In genomic region chr17:88258361-88258796, GRCm38 (mm10) we compare ENCODE assay signal across 9 mouse cellular contexts.
DNase-seq lines count a peak whose midpoint lies in the region; ATAC-seq and TF ChIP-seq lines count a peak whose summit lies in the region.
"Had no signal": no experiment of that assay in that cellular context is flagged by ENCODE, and none has a peak within 500 bp of the region (broad histone marks: within the 10 kb centered on the region; RNA-seq: fewer than 3 reads in every experiment).

No protein-coding gene starts in this region.

- no peaks in the 10 kb centered on the region for H3K27me3 ChIP-seq in kidney, embryonic 16.5 days (ENCODE audit: insufficient read depth, low read length)
- H3K27me3 ChIP-seq in limb, embryonic 11.5 days (ENCODE audit: control insufficient read depth, insufficient read depth, low read length) = no peaks in the 10 kb centered on the region
- H3K27me3 ChIP-seq in small intestine, adult 2 months (ENCODE audit: control insufficient read depth, insufficient read depth, low read length) = no peaks in the 10 kb centered on the region
- H3K27me3 ChIP-seq: midbrain, embryonic 12.5 days had no signal

- TF ChIP-seq POLR2A in small intestine, adult 2 months (IDR thresholded peaks at IDR 0.05; ENCODE audit: low read depth, low read length) = no peak

- H3K27ac ChIP-seq in kidney, embryonic 16.5 days (ENCODE audit: low read length) = no peak overlapping the region
- no peak overlapping the region for H3K27ac ChIP-seq in limb, embryonic 11.5 days (replicated peaks; ENCODE audit: low read depth, low read length)
- H3K27ac ChIP-seq in small intestine, adult 2 months (ENCODE audit: insufficient read depth, low read depth, low read length) = 0 out of 2 replicates have a peak overlapping the region, but pooled peaks have one; percentile 9
- H3K27ac ChIP-seq: midbrain, embryonic 12.5 days had no signal

- ATAC-seq in kidney, embryonic 16.5 days (ENCODE audit: low FRiP score, low TSS enrichment) = no peak
- no peak for ATAC-seq in limb, embryonic 11.5 days (ENCODE audit: insufficient number of reproducible peaks, low FRiP score, low TSS enrichment, low read depth)

- H3K36me3 ChIP-seq in kidney, embryonic 16.5 days (ENCODE audit: insufficient read depth, low read length) = no peaks in the 10 kb centered on the region
- no peaks in the 10 kb centered on the region for H3K36me3 ChIP-seq in limb, embryonic 11.5 days (ENCODE audit: control insufficient read depth, insufficient read depth, low read length)
- H3K36me3 ChIP-seq in small intestine, adult 2 months (ENCODE audit: control insufficient read depth, insufficient read depth, low read length) = no peaks in the 10 kb centered on the region
- H3K36me3 ChIP-seq: midbrain, embryonic 12.5 days had no signal

- no peaks in the 10 kb centered on the region for H3K9me3 ChIP-seq in kidney, embryonic 16.5 days (ENCODE audit: low read length)
- H3K9me3 ChIP-seq in limb, embryonic 11.5 days (ENCODE audit: control insufficient read depth, low read length) = no peaks in the 10 kb centered on the region
- H3K9me3 ChIP-seq: midbrain, embryonic 12.5 days had no signal

- no peak overlapping the region for H3K9ac ChIP-seq in kidney, embryonic 16.5 days (replicated peaks; ENCODE audit: low read length)
- no peak overlapping the region for H3K9ac ChIP-seq in limb, embryonic 11.5 days (ENCODE audit: low read length)
- H3K9ac ChIP-seq: midbrain, embryonic 12.5 days had no signal

- intact Hi-C loops in gastrocnemius, postnatal 36 days (cut with DNase I) = loop anchor here (5.0 to 10.0 kb wide), 3 partner anchors 124 to 384 kb away; partner anchors contain the start of gene Fbxo11

- H3K4me2 ChIP-seq in kidney, embryonic 16.5 days (replicated peaks; ENCODE audit: low read depth, low read length) = no peak overlapping the region
- H3K4me2 ChIP-seq in limb, embryonic 11.5 days (ENCODE audit: low read depth, severe bottlenecking) = no peak overlapping the region
- H3K4me2 ChIP-seq: midbrain, embryonic 12.5 days had no signal

- DNase-seq in kidney, postnatal 14 days = peak; percentile 15
- peak; percentile 31 for DNase-seq in adrenal gland, postnatal 25 days
- DNase-seq in limb, embryonic 11.5 days (ENCODE audit: low spot score) = peak; percentile 49
- DNase-seq in right cerebral cortex, postnatal 36 days (ENCODE audit: low spot score in 2 of 2) = no peak
- no peak for DNase-seq in gastrocnemius, postnatal 36 days
- DNase-seq in frontal cortex, postnatal 10 days (ENCODE audit: low spot score in 2 of 2) = no peak

- 66% methylated on average over 11 of the region's 11 CpGs for WGBS in kidney, embryonic 16.5 days
- WGBS in limb, embryonic 11.5 days = 66% methylated on average over 11 of the region's 11 CpGs
- WGBS in small intestine, adult 2 months = 72% methylated on average over 11 of the region's 11 CpGs

- no peak overlapping the region for H3K4me3 ChIP-seq in kidney, embryonic 16.5 days (ENCODE audit: low read length)
- no peak overlapping the region for H3K4me3 ChIP-seq in limb, embryonic 11.5 days (ENCODE audit: low read depth, low read length)
- no peak overlapping the region for H3K4me3 ChIP-seq in small intestine, adult 2 months (ENCODE audit: low read depth, low read length)
- H3K4me3 ChIP-seq: midbrain, embryonic 12.5 days had no signal

- no peak for TF ChIP-seq CTCF in small intestine, adult 2 months (IDR thresholded peaks at IDR 0.05; ENCODE audit: extremely low read depth, insufficient read length, insufficient replicate concordance, low read depth, low read length)

- peaks cover 12% of the 10 kb centered on the region for H3K4me1 ChIP-seq in kidney, embryonic 16.5 days (ENCODE audit: insufficient read depth, low read length)
- H3K4me1 ChIP-seq in limb, embryonic 11.5 days (ENCODE audit: control insufficient read depth, insufficient read depth, low read length) = peaks cover 5% of the 10 kb centered on the region; the same call in 1 of the 2 replicates
- H3K4me1 ChIP-seq in small intestine, adult 2 months (ENCODE audit: control insufficient read depth, insufficient read depth, insufficient read length, low read length) = peaks cover 3% of the 10 kb centered on the region

Comparison
In these comparisons a context has a peak if more than half of its experiments do, and no peak if none do; other contexts are left out.
1. DNase-seq: peak in kidney, postnatal 14 days (single experiment), adrenal gland, postnatal 25 days (single experiment) and limb, embryonic 11.5 days (single experiment); none in right cerebral cortex, postnatal 36 days (0 of 2), gastrocnemius, postnatal 36 days (0 of 2) and frontal cortex, postnatal 10 days (0 of 2).